In the genomic region with DNA sequence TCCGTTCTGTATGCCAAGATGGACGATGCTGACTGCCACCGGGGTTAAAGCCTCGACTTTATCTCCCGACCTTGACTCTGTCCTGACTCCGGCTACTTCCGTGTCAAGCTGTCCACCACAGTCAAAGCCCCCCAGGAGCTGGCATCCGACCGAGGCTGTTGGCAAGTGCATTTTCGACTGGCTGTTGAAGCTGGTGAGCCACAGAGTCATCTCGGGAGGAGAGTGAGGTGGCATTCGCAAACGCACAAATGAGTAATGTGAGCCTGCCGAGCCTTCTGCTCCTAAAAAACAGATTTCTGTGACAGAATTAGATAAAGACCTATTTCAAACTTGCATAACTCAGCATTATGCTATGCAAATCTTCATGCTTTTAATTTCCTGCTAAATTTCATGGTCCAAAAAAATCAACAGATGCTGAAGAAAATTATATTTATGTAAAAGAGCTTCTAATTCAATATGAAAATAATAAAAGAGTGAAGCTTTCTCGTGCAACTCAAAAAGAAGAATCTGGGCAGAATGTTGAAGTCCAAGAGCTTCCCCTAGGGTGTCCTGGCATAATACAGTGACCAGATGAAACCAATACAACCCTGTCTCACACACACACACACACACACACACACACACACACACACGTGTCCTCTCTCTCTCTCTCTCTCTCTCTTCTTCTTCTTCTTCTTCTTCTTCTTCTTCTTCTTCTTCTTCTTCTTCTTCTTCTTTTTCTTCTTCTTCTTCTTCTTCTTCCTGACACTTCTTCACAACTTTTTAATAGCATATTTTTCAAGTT, we compare ENCODE assay signal across 10 mouse cellular contexts.
DNase-seq lines count a peak whose midpoint lies in the region; ATAC-seq lines count a peak whose summit lies in the region.
"Had no signal": no experiment of that assay in that cellular context is flagged by ENCODE, and none has a peak within 500 bp of the region (broad histone marks: within the 10 kb centered on the region; RNA-seq: fewer than 3 reads in every experiment).

No protein-coding gene starts in this region.

- H3K9ac ChIP-seq in kidney, embryonic 14.5 days (ENCODE audit: low read depth, low read length): no peak overlapping the region
- no peak overlapping the region for H3K9ac ChIP-seq in kidney, embryonic 16.5 days (replicated peaks; ENCODE audit: low read length)
- H3K9ac ChIP-seq: hindbrain, embryonic 13.5 days; lung, embryonic 15.5 days had no signal

- ATAC-seq in kidney, embryonic 14.5 days (ENCODE audit: low FRiP score, low TSS enrichment): no peak
- no peak for ATAC-seq in kidney, embryonic 16.5 days (ENCODE audit: low FRiP score, low TSS enrichment)

- no peaks in the 10 kb centered on the region for H3K27me3 ChIP-seq in kidney, embryonic 14.5 days (ENCODE audit: control insufficient read depth, insufficient read depth, low read length)
- no peaks in the 10 kb centered on the region for H3K27me3 ChIP-seq in kidney, embryonic 16.5 days (ENCODE audit: insufficient read depth, low read length)
- H3K27me3 ChIP-seq: hindbrain, embryonic 13.5 days; lung, embryonic 15.5 days had no signal

- no peak overlapping the region for H3K27ac ChIP-seq in kidney, embryonic 14.5 days (ENCODE audit: low read depth, low read length)
- no peak overlapping the region for H3K27ac ChIP-seq in kidney, embryonic 16.5 days (ENCODE audit: low read length)
- H3K27ac ChIP-seq: hindbrain, embryonic 13.5 days; lung, embryonic 15.5 days had no signal

- no peaks in the 10 kb centered on the region for H3K36me3 ChIP-seq in kidney, embryonic 14.5 days (ENCODE audit: control insufficient read depth, insufficient read depth, low read length)
- no peaks in the 10 kb centered on the region for H3K36me3 ChIP-seq in kidney, embryonic 16.5 days (ENCODE audit: insufficient read depth, low read length)
- H3K36me3 ChIP-seq: hindbrain, embryonic 13.5 days; lung, embryonic 15.5 days had no signal

- H3K9me3 ChIP-seq in kidney, embryonic 14.5 days (ENCODE audit: control insufficient read depth, low read length): no peaks in the 10 kb centered on the region
- H3K9me3 ChIP-seq in kidney, embryonic 16.5 days (ENCODE audit: low read length): no peaks in the 10 kb centered on the region
- H3K9me3 ChIP-seq: hindbrain, embryonic 13.5 days; lung, embryonic 15.5 days had no signal

- no peak overlapping the region for H3K4me3 ChIP-seq in kidney, embryonic 14.5 days (ENCODE audit: low read length)
- H3K4me3 ChIP-seq in kidney, embryonic 16.5 days (ENCODE audit: low read length): no peak overlapping the region
- H3K4me3 ChIP-seq: hindbrain, embryonic 13.5 days; lung, embryonic 15.5 days had no signal

- WGBS in kidney, embryonic 14.5 days: 69% methylated on average over 16 of the region's 16 CpGs
- WGBS in kidney, embryonic 16.5 days: 63% methylated on average over 16 of the region's 16 CpGs

- 0 out of 2 replicates have a peak overlapping the region, but pooled peaks have one; percentile 8 for H3K4me2 ChIP-seq in kidney, embryonic 14.5 days (replicated peaks; ENCODE audit: low read depth, low read length)
- H3K4me2 ChIP-seq in kidney, embryonic 16.5 days (replicated peaks; ENCODE audit: low read depth, low read length): no peak overlapping the region
- H3K4me2 ChIP-seq: hindbrain, embryonic 13.5 days; lung, embryonic 15.5 days had no signal

- peak; percentile 36 for DNase-seq in brain, embryonic 18.5 days (ENCODE audit: low read depth, low spot score)
- peak; percentile 67 to 70 for DNase-seq in frontal cortex, postnatal 36 days (ENCODE audit: low spot score in 2 of 2)
- DNase-seq in right cerebral cortex, adult 18-20 months: peak; percentile 63
- no peak for DNase-seq in adipocyte (ENCODE audit: low spot score)
- no peak for DNase-seq in urinary bladder, postnatal 25 days (ENCODE audit: low spot score)
- no peak for DNase-seq in urinary bladder, postnatal 14 days (ENCODE audit: low spot score)

- H3K4me1 ChIP-seq in kidney, embryonic 14.5 days (ENCODE audit: control insufficient read depth, insufficient read depth, low read length): peaks cover 6% of the 10 kb centered on the region; the same call in 1 of the 2 replicates
- H3K4me1 ChIP-seq in kidney, embryonic 16.5 days (ENCODE audit: insufficient read depth, low read length): peaks cover 11% of the 10 kb centered on the region
- H3K4me1 ChIP-seq: hindbrain, embryonic 13.5 days had no signal

Comparison
In these comparisons a context has a peak if more than half of its experiments do, and no peak if none do; other contexts are left out.
1. DNase-seq: peak in brain, embryonic 18.5 days (single experiment), frontal cortex, postnatal 36 days (2 of 2) and right cerebral cortex, adult 18-20 months (single experiment); none in adipocyte (single experiment), urinary bladder, postnatal 25 days (single experiment) and urinary bladder, postnatal 14 days (single experiment).